In genomic region chr8:95593439-95594393, GRCm38 (mm10) we compare ENCODE assay signal across 23 mouse cellular contexts. TPM values are rescaled to one million over a fixed set of nuclear protein-coding genes. Genes with fewer than 3 reads are reported as not detected.
DNase-seq lines count a peak whose midpoint lies in the region; ATAC-seq lines count a peak whose summit lies in the region.
"Had no signal": no experiment of that assay in that cellular context is flagged by ENCODE, and none has a peak within 500 bp of the region (broad histone marks: within the 10 kb centered on the region; RNA-seq: fewer than 3 reads in every experiment).

No protein-coding gene starts in this region.

- no peaks in the 10 kb centered on the region for H3K36me3 ChIP-seq in megakaryocyte, embryonic 14.5 days (replicated peaks; ENCODE audit: low read length)
- no peaks in the 10 kb centered on the region for H3K36me3 ChIP-seq in liver, embryonic 13.5 days
- H3K36me3 ChIP-seq: forebrain, embryonic 15.5 days; hindbrain, embryonic 13.5 days; neural tube, embryonic 13.5 days had no signal

- H3K9ac ChIP-seq in liver, embryonic 13.5 days: no peak overlapping the region
- H3K9ac ChIP-seq: forebrain, embryonic 15.5 days; hindbrain, embryonic 13.5 days; lung, embryonic 14.5 days; neural tube, embryonic 13.5 days had no signal

- no peak for ATAC-seq in megakaryocyte, adult 5-6 weeks (ENCODE audit: poor library complexity, severe bottlenecking)
- no peak for ATAC-seq in liver, embryonic 13.5 days (ENCODE audit: low read depth)
- ATAC-seq: forebrain, embryonic 15.5 days had no signal

- H3K27ac ChIP-seq in liver, embryonic 13.5 days: peak overlapping the region; percentile 43; the same call in 1 of the 2 replicates
- H3K27ac ChIP-seq: forebrain, embryonic 15.5 days; gastrocnemius, adult 2 months; hindbrain, embryonic 13.5 days; neural tube, embryonic 13.5 days had no signal

- peaks cover 9% of the 10 kb centered on the region for H3K9me3 ChIP-seq in megakaryocyte, embryonic 14.5 days
- H3K9me3 ChIP-seq in liver, embryonic 13.5 days (replicated peaks): 0 out of 2 replicates have a peak, but pooled peaks cover 4% of the 10 kb centered on the region
- H3K9me3 ChIP-seq: forebrain, embryonic 15.5 days; hindbrain, embryonic 13.5 days; neural tube, embryonic 13.5 days had no signal

- peak; percentile 85 for DNase-seq in ZHBTc4 (ENCODE audit: low read depth, low spot score)
- DNase-seq in liver, embryonic 13.5 days: no peak
- no peak for DNase-seq in urinary bladder, postnatal 4 days (ENCODE audit: low spot score in 2 of 2)
- no peak for DNase-seq in left cerebral cortex, postnatal 36 days (ENCODE audit: low spot score in 2 of 2)
- DNase-seq in layer of hippocampus, postnatal 10 days (ENCODE audit: low spot score in 2 of 2): no peak
- DNase-seq: adrenal gland, adult 2 months; cerebellum, adult 2 months; embryo, embryonic 11 days; gastrocnemius, adult 2 months; heart, adult 18-20 months; kidney, adult 8-10 months; kidney, postnatal 36 days; layer of hippocampus, postnatal 36 days; lung, embryonic 14.5 days had no signal

- H3K27me3 ChIP-seq in megakaryocyte, embryonic 14.5 days (replicated peaks): peaks cover 5% of the 10 kb centered on the region
- H3K27me3 ChIP-seq in liver, embryonic 13.5 days: no peaks in the 10 kb centered on the region
- H3K27me3 ChIP-seq: forebrain, embryonic 15.5 days; hindbrain, embryonic 13.5 days; neural tube, embryonic 13.5 days had no signal

- peaks cover 10% of the 10 kb centered on the region; the same call in 1 of the 2 replicates for H3K4me1 ChIP-seq in megakaryocyte, embryonic 14.5 days
- peaks cover 49% of the 10 kb centered on the region for H3K4me1 ChIP-seq in liver, embryonic 13.5 days (replicated peaks)
- H3K4me1 ChIP-seq: forebrain, embryonic 15.5 days had no signal

- WGBS in liver, embryonic 13.5 days (ENCODE audit: insufficient replicate concordance): 86% methylated on average over 7 of the region's 7 CpGs

- intact Hi-C loops in left cerebral cortex, postnatal 36 days (cut with DNase I): no loop called here

- peak overlapping the region; percentile 1 for H3K4me3 ChIP-seq in megakaryocyte, embryonic 14.5 days (replicated peaks)
- no peak overlapping the region for H3K4me3 ChIP-seq in liver, embryonic 13.5 days (replicated peaks)
- H3K4me3 ChIP-seq: forebrain, embryonic 15.5 days; gastrocnemius, adult 2 months; hindbrain, embryonic 13.5 days; neural tube, embryonic 13.5 days had no signal

- no peak overlapping the region for H3K4me2 ChIP-seq in liver, embryonic 13.5 days
- H3K4me2 ChIP-seq: forebrain, embryonic 15.5 days; hindbrain, embryonic 13.5 days; lung, embryonic 14.5 days; neural tube, embryonic 13.5 days had no signal

RNA-seq across cellular contexts. Expression of gene Prss54, which starts 17.6 kb away (rescaled TPM):
- 0.79 TPM in 1 of 2 replicates, not detected in the other for polyA plus RNA-seq in megakaryocyte, embryonic 14.5 days (2012; ENCODE audit: insufficient read depth, low replicate concordance)
- not detected in 2 replicates for total RNA-seq in megakaryocyte, adult 5-6 weeks (2015)
- not detected in 2 replicates for total RNA-seq in megakaryocyte, adult 5-6 weeks (2017)
- not detected in 2 replicates for polyA plus RNA-seq in liver, embryonic 13.5 days (2015; fragmentation: Nextera tagmentation; extraction: Ambion mirVana)
- total RNA-seq in left cerebral cortex, postnatal 36 days (2021): under 1 TPM in 1 of 2 experiments, not detected in 1; 0.27 TPM
- total RNA-seq in layer of hippocampus, postnatal 10 days (2021): not detected
- total RNA-seq: adrenal gland, adult 2 months; gastrocnemius, adult 2 months; heart, adult 18-20 months; layer of hippocampus, postnatal 36 days had no signal
- polyA plus RNA-seq: adrenal gland, adult 2 months; cerebellum, adult 2 months; forebrain, embryonic 15.5 days; heart, embryonic 16.5 days; hindbrain, embryonic 13.5 days; limb, embryonic 11.5 days; lung, embryonic 14.5 days; neural tube, embryonic 13.5 days; small intestine, adult 2 months; stomach, embryonic 14.5 days had no signal

RNA-seq across cellular contexts. Expression of gene Gins3, which starts 39.5 kb away (rescaled TPM):
- 0.44 and 4.1 TPM in 2 replicates for polyA plus RNA-seq in megakaryocyte, embryonic 14.5 days (2012; ENCODE audit: insufficient read depth, low replicate concordance)
- total RNA-seq in megakaryocyte, adult 5-6 weeks (2015): 12.2 and 16.9 TPM in 2 replicates
- total RNA-seq in megakaryocyte, adult 5-6 weeks (2017): 17.2 and 17.3 TPM in 2 replicates
- polyA plus RNA-seq in liver, embryonic 13.5 days (2015; fragmentation: Nextera tagmentation; extraction: Ambion mirVana): 11.2 and 13.2 TPM in 2 replicates
- 1 to 10 TPM; 2.5 to 2.7 TPM for total RNA-seq in left cerebral cortex, postnatal 36 days (2021)
- 1 to 10 TPM; 2.5 to 2.6 TPM for total RNA-seq in layer of hippocampus, postnatal 10 days (2021)

RNA-seq across cellular contexts. Expression of gene Ccdc113, which starts 59.8 kb away (rescaled TPM):
- not detected in 2 replicates for polyA plus RNA-seq in megakaryocyte, embryonic 14.5 days (2012; ENCODE audit: insufficient read depth, low replicate concordance)
- not detected in 2 replicates for total RNA-seq in megakaryocyte, adult 5-6 weeks (2015)
- not detected in 2 replicates for total RNA-seq in megakaryocyte, adult 5-6 weeks (2017)
- polyA plus RNA-seq in liver, embryonic 13.5 days (2015; fragmentation: Nextera tagmentation; extraction: Ambion mirVana): not detected in 2 replicates
- 1 to 10 TPM; 1.3 to 3.0 TPM for total RNA-seq in left cerebral cortex, postnatal 36 days (2021)
- 1 to 10 TPM; 1.1 to 2.4 TPM for total RNA-seq in layer of hippocampus, postnatal 10 days (2021)
- total RNA-seq: gastrocnemius, adult 2 months had no signal
- polyA plus RNA-seq: adrenal gland, adult 2 months; limb, embryonic 11.5 days; small intestine, adult 2 months; stomach, embryonic 14.5 days had no signal
